Mouse (Mus musculus): ENCODE results near the gene Fmnl3.

- TF ChIP-seq GATA1 (IDR thresholded peaks at IDR 0.05; ENCODE audit: low read length): no peak
- no peak for TF ChIP-seq TAL1 (IDR thresholded peaks at IDR 0.05; ENCODE audit: low read length)
Measured at GRCm38 (mm10) chr15:99319411-99319871, 50.8 kb downstream of the Fmnl3 start.

All from erythroblast, embryonic 14.5 days (primary cell).